Mouse (Mus musculus) testis, adult 10 weeks (tissue): ENCODE data around the gene Gnpat. TPM values are rescaled to one million over a fixed set of nuclear protein-coding genes. Genes with fewer than 3 reads are reported as not detected.

ENCODE experiments used
- polyA plus RNA-seq: library from polyadenylated mRNA; stranded (reverse); fragments of 350-450 nt; fragmentation: Illumina TruSeq; extraction: RNeasy Lipid Tissue Mini Kit (QIAGEN cat#74804); gene quantifications from one replicate; pipeline ENCODE4 v1.2.3, GENCODE M21; 2014; ENCODE audit warnings: low read depth, low replicate concordance

The Gnpat gene
- polyA plus RNA-seq: 224 TPM

GRCm38 (mm10) chr8:124862321-124863162 is at the start of gene Gnpat, which contains the start of gene 2810004N23Rik:
Gene Gnpat (plus strand): TSS chr8:124863033.
Gene 2810004N23Rik (minus strand): TSS chr8:124863120.

GRCm38 (mm10) chr8:124897386-124898250 is 34.8 kb downstream of the Gnpat start, which contains the start of the genes Exoc8 and Sprtn:
Gene Exoc8 (minus strand): TSS chr8:124897705.
Gene Sprtn (plus strand): TSS chr8:124897886.

Other genes starting within 250 kb of the Gnpat start
- 4.3 TPM for gene 2310022B05Rik, start 199.7 kb upstream of the Gnpat start, polyA plus RNA-seq
- 15.5 TPM for gene Ttc13, start 141.1 kb upstream of the Gnpat start, polyA plus RNA-seq
- gene Arv1, start 140.9 kb upstream of the Gnpat start, polyA plus RNA-seq: 3.4 TPM
- gene Fam89a, start 111.2 kb upstream of the Gnpat start, polyA plus RNA-seq: 2.4 TPM
- gene Trim67, start 69.9 kb upstream of the Gnpat start, polyA plus RNA-seq: 0.15 TPM
- 21.1 TPM for gene 2810004N23Rik, start 87 bp downstream of the Gnpat start, polyA plus RNA-seq
- gene Exoc8, start 34.7 kb downstream of the Gnpat start, polyA plus RNA-seq: 11.2 TPM
- gene Sprtn, start 34.9 kb downstream of the Gnpat start, polyA plus RNA-seq: 193 TPM
- 6.5 TPM for gene Egln1, start 86.3 kb downstream of the Gnpat start, polyA plus RNA-seq
- 42.7 TPM for gene Tsnax, start 150.0 kb downstream of the Gnpat start, polyA plus RNA-seq
- not detected for gene Disc1, start 191.2 kb downstream of the Gnpat start, polyA plus RNA-seq